Mouse (Mus musculus) stomach, postnatal 0 days (tissue): ENCODE data around the gene Asgr1.

Experiments used
- CTCF ChIP-seq: IDR thresholded peaks from 2 replicates; pipeline ENCODE4 v1.5.1; 2016; ENCODE audit warnings: antibody characterized with exemption, low read depth, mild to moderate bottlenecking, moderate library complexity
- EP300 ChIP-seq: optimal IDR thresholded peaks from 2 replicates; pipeline ENCODE3; 2016; ENCODE audit warnings: antibody characterized with exemption

DNA sequence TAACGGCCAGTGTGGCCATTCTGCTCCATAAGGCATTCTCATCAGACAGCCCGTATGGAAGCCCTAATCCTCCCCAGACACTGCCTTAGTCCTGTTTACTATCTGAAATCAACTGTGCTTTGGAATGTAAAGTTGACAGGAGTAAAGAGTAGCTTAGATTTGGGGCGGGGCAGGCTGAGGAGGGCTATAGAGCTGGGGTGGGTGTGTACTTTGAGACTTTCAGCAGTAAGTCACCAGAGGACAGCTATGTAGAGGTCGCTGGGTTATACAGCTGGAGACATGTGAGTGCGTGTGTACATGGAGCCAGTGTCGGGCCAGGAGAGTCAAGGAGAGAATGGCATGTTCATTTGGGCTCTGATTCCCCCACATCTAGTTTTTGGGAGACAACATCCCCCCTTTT lies 6.0 kb downstream of the Asgr1 start:
- no peak for TF ChIP-seq CTCF
- no peak for TF ChIP-seq EP300
